Mouse (Mus musculus): ENCODE measurements around the gene Macf1. TPM values are rescaled to one million over a fixed set of nuclear protein-coding genes. Genes with fewer than 3 reads are reported as not detected.

Macf1 gene
- polyA plus RNA-seq, 1 experiment from 2014 or later: 82.9 TPM

DNA sequence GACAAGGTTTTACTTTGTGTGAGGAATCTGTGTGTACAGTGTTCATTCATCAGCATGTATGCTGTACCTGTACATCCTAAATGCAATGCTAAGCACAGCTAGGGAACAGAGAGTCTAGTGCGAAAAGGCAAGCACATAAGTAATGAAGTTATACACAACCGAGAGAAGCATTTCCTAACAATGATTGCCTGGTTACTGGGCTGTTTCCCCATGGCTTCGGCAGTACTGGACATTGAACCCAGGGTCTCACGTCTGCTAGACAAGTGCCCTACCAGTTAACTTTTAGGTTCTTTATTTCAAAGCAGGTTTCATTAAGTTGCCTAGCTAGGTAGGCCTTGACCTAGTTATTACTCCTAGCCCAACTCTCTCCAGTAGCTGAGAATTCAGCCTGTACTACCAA lies 36.5 kb downstream of the Macf1 start:
- Histone ChIP-seq H3K4me2 (ENCODE audit: low read length) (no peak overlapping the region), H3K27ac (ENCODE audit: low read length) (no peak overlapping the region), H3K4me3 (replicated peaks; ENCODE audit: low read length) (no peak overlapping the region), H3K27me3 (replicated peaks; ENCODE audit: control insufficient read depth, insufficient read depth, low read length) (no peaks in the 10 kb centered on the region), H3K4me1 (replicated peaks; ENCODE audit: control insufficient read depth, insufficient read depth, low read length) (peaks cover 3% of the 10 kb centered on the region), H3K9ac (replicated peaks; ENCODE audit: low read depth, low read length) (no peak overlapping the region), H3K9me3 (ENCODE audit: control insufficient read depth, low read length) (no peaks in the 10 kb centered on the region), H3K36me3 (ENCODE audit: control insufficient read depth, insufficient read depth) (no peaks in the 10 kb centered on the region)
- WGBS: 93% methylated on average over 4 of the region's 4 CpGs
- no peak for ATAC-seq

DNA sequence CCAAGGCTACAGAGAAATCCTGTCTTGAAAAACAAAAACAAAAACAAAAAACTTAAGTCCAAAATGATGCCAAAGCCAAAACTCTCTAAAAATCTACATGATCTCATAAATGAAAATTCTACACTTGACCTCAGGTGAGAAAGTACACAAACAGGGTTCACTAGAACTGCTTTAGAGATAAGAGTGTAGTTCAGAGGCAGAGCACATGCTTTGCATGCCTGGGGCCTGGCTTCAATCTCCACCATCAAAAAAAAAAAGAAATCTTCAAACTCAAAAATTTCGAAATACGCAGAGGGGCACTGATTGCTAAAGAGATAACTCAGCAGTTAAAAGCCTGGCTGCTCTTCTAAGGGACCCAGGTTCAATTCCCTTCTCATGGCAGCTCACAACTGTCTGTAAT lies 37.1 kb downstream of the Macf1 start:
- Histone ChIP-seq H3K9me3 (ENCODE audit: control insufficient read depth, low read length) (no peaks in the 10 kb centered on the region), H3K27ac (ENCODE audit: low read length) (no peak overlapping the region), H3K4me2 (ENCODE audit: low read length) (no peak overlapping the region), H3K36me3 (ENCODE audit: control insufficient read depth, insufficient read depth) (no peaks in the 10 kb centered on the region), H3K27me3 (replicated peaks; ENCODE audit: control insufficient read depth, insufficient read depth, low read length) (no peaks in the 10 kb centered on the region), H3K4me3 (replicated peaks; ENCODE audit: low read length) (no peak overlapping the region), H3K4me1 (replicated peaks; ENCODE audit: control insufficient read depth, insufficient read depth, low read length) (peaks cover 6% of the 10 kb centered on the region), H3K9ac (replicated peaks; ENCODE audit: low read depth, low read length) (no peak overlapping the region)
- 94% methylated on average over 2 of the region's 2 CpGs for WGBS
- ATAC-seq: no peak

DNA sequence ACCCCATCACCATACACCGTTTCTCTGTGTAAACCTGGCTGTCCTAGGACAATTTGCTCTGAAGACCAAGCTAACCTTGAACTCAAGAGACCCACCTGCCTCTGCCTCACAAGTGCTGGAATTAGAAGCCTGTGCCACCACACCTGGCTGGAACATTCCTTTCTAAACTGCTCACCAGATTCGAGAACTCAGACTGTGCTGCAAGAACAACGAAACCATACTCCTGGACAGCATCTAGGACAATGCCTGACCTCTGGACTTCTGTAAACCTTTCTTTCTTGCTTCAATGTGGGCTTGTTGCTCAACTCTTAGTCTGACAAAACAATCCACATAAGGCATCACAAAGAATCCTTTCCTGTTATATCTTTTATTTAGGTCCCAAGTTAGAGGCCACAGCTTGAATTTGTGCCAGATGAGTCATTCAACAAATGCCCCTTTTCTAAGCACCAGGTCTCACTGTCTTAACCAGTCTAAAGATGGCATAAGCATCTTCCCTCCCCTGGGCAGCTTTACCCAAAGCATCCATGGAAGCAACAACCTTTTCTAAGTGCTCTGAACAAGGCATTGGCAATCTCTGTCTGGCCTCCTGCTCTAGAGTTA lies 38.8 kb downstream of the Macf1 start:
- H3K9ac ChIP-seq (replicated peaks; ENCODE audit: low read depth, low read length): no peak overlapping the region
- H3K9me3 ChIP-seq (ENCODE audit: control insufficient read depth, low read length): no peaks in the 10 kb centered on the region
- H3K4me3 ChIP-seq (replicated peaks; ENCODE audit: low read length): no peak overlapping the region
- WGBS: 96% methylated on average over 3 of the region's 3 CpGs
- no peaks in the 10 kb centered on the region for H3K27me3 ChIP-seq (replicated peaks; ENCODE audit: control insufficient read depth, insufficient read depth, low read length)
- H3K4me2 ChIP-seq (ENCODE audit: low read length): no peak overlapping the region
- ATAC-seq: no peak
- no peak overlapping the region for H3K27ac ChIP-seq (ENCODE audit: low read length)
- peaks cover 6% of the 10 kb centered on the region for H3K4me1 ChIP-seq (replicated peaks; ENCODE audit: control insufficient read depth, insufficient read depth, low read length)
- no peaks in the 10 kb centered on the region for H3K36me3 ChIP-seq (ENCODE audit: control insufficient read depth, insufficient read depth)

DNA sequence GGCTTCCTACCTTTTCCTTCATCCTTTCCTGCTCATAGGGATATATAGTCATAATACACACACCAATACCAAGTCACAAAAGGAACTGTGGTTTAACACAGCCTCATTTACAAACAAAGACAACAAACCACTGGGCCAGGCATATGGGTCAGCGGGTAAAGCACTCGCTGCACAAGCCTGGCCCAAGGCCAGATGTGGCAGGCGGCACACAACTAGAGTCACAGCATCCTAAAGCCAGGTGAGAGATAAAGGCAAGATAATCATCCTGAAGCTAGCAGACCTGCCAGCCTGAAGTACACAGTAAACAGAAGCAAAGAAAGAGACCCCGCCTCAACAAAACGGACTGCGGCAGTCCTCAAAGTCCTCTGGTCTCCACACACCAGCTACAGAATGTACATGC lies 40.6 kb downstream of the Macf1 start:
- Histone ChIP-seq H3K9ac (replicated peaks; ENCODE audit: low read depth, low read length) (no peak overlapping the region), H3K27ac (ENCODE audit: low read length) (no peak overlapping the region), H3K4me1 (replicated peaks; ENCODE audit: control insufficient read depth, insufficient read depth, low read length) (peaks cover 6% of the 10 kb centered on the region), H3K4me2 (ENCODE audit: low read length) (no peak overlapping the region), H3K9me3 (ENCODE audit: control insufficient read depth, low read length) (no peaks in the 10 kb centered on the region), H3K27me3 (replicated peaks; ENCODE audit: control insufficient read depth, insufficient read depth, low read length) (no peaks in the 10 kb centered on the region), H3K36me3 (ENCODE audit: control insufficient read depth, insufficient read depth) (peaks cover 3% of the 10 kb centered on the region; the same call in 1 of the 2 replicates), H3K4me3 (replicated peaks; ENCODE audit: low read length) (no peak overlapping the region)
- no peak for ATAC-seq
- 76% methylated on average over 6 of the region's 6 CpGs for WGBS

- Histone ChIP-seq H3K4me1 (replicated peaks; ENCODE audit: control insufficient read depth, insufficient read depth, low read length) (peaks cover 6% of the 10 kb centered on the region), H3K4me2 (ENCODE audit: low read length) (no peak overlapping the region), H3K27me3 (replicated peaks; ENCODE audit: control insufficient read depth, insufficient read depth, low read length) (no peaks in the 10 kb centered on the region), H3K9ac (replicated peaks; ENCODE audit: low read depth, low read length) (no peak overlapping the region), H3K27ac (ENCODE audit: low read length) (no peak overlapping the region), H3K4me3 (replicated peaks; ENCODE audit: low read length) (no peak overlapping the region), H3K9me3 (ENCODE audit: control insufficient read depth, low read length) (no peaks in the 10 kb centered on the region), H3K36me3 (ENCODE audit: control insufficient read depth, insufficient read depth) (peaks cover 3% of the 10 kb centered on the region; the same call in 1 of the 2 replicates)
- no peak for ATAC-seq
- 62% methylated on average over 5 of the region's 5 CpGs for WGBS
Observed at GRCm38 (mm10) chr4:123642877-123643276, 41.3 kb downstream of the Macf1 start.

DNA sequence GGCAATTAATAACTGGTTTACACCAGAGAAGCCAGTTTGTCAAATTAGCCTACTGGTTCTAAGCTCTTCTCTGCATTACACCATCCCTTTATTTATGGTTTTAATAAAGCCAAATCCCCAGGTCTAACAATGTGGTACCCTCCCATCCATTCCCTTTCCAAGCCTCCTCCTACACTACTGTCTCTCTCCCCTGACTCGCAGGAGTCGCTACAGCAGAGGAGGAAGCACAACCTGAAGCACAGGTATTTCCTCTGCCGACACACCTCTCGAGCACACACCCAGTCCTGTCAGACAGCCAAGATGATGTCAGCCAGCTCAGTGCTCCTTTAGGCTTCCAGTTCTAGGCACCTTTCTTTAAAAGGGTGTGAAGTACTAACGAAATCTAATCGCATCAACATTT lies 47.0 kb downstream of the Macf1 start:
- Histone ChIP-seq H3K9me3 (ENCODE audit: control insufficient read depth, low read length) (no peaks in the 10 kb centered on the region), H3K4me1 (replicated peaks; ENCODE audit: control insufficient read depth, insufficient read depth, low read length) (0 out of 2 replicates have a peak, but pooled peaks cover 4% of the 10 kb centered on the region), H3K4me3 (replicated peaks; ENCODE audit: low read length) (no peak overlapping the region), H3K9ac (replicated peaks; ENCODE audit: low read depth, low read length) (no peak overlapping the region), H3K4me2 (ENCODE audit: low read length) (no peak overlapping the region), H3K27ac (ENCODE audit: low read length) (no peak overlapping the region), H3K27me3 (replicated peaks; ENCODE audit: control insufficient read depth, insufficient read depth, low read length) (no peaks in the 10 kb centered on the region), H3K36me3 (ENCODE audit: control insufficient read depth, insufficient read depth) (peaks cover 3% of the 10 kb centered on the region; the same call in 1 of the 2 replicates)
- 91% methylated on average over 6 of the region's 6 CpGs for WGBS
- ATAC-seq: no peak

GRCm38 (mm10) chr4:123635428-123635827 lies 48.7 kb downstream of the Macf1 start:
- H3K9ac ChIP-seq (replicated peaks; ENCODE audit: low read depth, low read length): no peak overlapping the region
- no peaks in the 10 kb centered on the region for H3K9me3 ChIP-seq (ENCODE audit: control insufficient read depth, low read length)
- H3K4me3 ChIP-seq (replicated peaks; ENCODE audit: low read length): no peak overlapping the region
- H3K27ac ChIP-seq (ENCODE audit: low read length): no peak overlapping the region
- ATAC-seq: no peak
- H3K4me2 ChIP-seq (ENCODE audit: low read length): no peak overlapping the region
- no peaks in the 10 kb centered on the region for H3K27me3 ChIP-seq (replicated peaks; ENCODE audit: control insufficient read depth, insufficient read depth, low read length)
- 7% methylated on average over 1 of the region's 1 CpGs for WGBS
- 0 out of 2 replicates have a peak, but pooled peaks cover 4% of the 10 kb centered on the region for H3K4me1 ChIP-seq (replicated peaks; ENCODE audit: control insufficient read depth, insufficient read depth, low read length)
- peaks cover 3% of the 10 kb centered on the region; the same call in 1 of the 2 replicates for H3K36me3 ChIP-seq (ENCODE audit: control insufficient read depth, insufficient read depth)

DNA sequence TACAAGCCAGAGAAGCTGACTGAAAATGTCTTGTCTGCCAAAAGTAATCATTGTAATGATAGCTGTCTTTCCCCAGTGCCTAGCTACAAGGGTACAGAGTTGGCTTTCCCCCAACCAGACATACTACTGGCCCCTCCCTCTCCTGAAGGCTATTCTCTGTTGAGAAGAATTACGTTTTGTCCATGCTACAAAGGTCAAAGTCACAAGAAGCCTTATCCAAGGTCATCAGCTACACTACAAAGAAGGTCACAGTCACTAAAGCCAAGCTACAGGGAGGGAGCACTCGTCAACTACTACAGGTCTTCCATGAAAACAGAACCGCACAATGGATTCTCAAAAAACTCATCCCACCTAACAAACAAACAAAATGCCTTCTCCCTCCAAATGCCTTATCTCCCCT lies 49.7 kb downstream of the Macf1 start:
- ATAC-seq: no peak
- H3K27me3 ChIP-seq (replicated peaks; ENCODE audit: control insufficient read depth, insufficient read depth, low read length): no peaks in the 10 kb centered on the region
- no peak overlapping the region for H3K4me2 ChIP-seq (ENCODE audit: low read length)
- peaks cover 3% of the 10 kb centered on the region; the same call in 1 of the 2 replicates for H3K36me3 ChIP-seq (ENCODE audit: control insufficient read depth, insufficient read depth)
- 0 out of 2 replicates have a peak, but pooled peaks cover 4% of the 10 kb centered on the region for H3K4me1 ChIP-seq (replicated peaks; ENCODE audit: control insufficient read depth, insufficient read depth, low read length)
- H3K9me3 ChIP-seq (ENCODE audit: control insufficient read depth, low read length): no peaks in the 10 kb centered on the region
- 79% methylated on average over 3 of the region's 3 CpGs for WGBS
- H3K27ac ChIP-seq (ENCODE audit: low read length): no peak overlapping the region
- H3K9ac ChIP-seq (replicated peaks; ENCODE audit: low read depth, low read length): no peak overlapping the region
- no peak overlapping the region for H3K4me3 ChIP-seq (replicated peaks; ENCODE audit: low read length)

GRCm38 (mm10) chr4:123633874-123634273 lies 50.3 kb downstream of the Macf1 start:
- Histone ChIP-seq H3K27me3 (replicated peaks; ENCODE audit: control insufficient read depth, insufficient read depth, low read length) (no peaks in the 10 kb centered on the region), H3K4me1 (replicated peaks; ENCODE audit: control insufficient read depth, insufficient read depth, low read length) (0 out of 2 replicates have a peak, but pooled peaks cover 4% of the 10 kb centered on the region), H3K27ac (ENCODE audit: low read length) (no peak overlapping the region), H3K4me2 (ENCODE audit: low read length) (no peak overlapping the region), H3K9me3 (ENCODE audit: control insufficient read depth, low read length) (no peaks in the 10 kb centered on the region), H3K4me3 (replicated peaks; ENCODE audit: low read length) (no peak overlapping the region), H3K36me3 (ENCODE audit: control insufficient read depth, insufficient read depth) (peaks cover 2% of the 10 kb centered on the region; the same call in 1 of the 2 replicates), H3K9ac (replicated peaks; ENCODE audit: low read depth, low read length) (no peak overlapping the region)
- ATAC-seq: no peak
- 84% methylated on average over 4 of the region's 4 CpGs for WGBS

DNA sequence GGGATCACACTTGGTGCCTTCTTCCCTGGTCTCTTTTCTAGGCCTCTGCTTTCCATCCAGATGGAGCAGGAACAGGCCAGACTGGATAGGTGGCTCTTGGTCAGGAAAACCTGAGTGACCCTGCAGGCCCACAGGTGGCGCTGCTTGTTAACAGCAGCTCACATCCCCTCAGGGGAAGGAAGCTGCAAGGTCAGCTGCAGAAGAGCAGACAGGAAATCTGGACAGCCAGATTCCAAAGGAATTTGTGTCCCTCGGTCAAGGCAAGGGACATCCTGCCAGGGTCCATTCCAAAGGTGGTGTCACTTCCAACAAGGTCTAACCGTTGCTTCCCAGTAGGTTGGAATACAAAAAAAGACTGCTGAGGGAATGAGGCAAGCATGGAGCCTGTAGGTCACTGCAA lies 50.8 kb downstream of the Macf1 start:
- ATAC-seq: no peak
- Histone ChIP-seq H3K4me3 (replicated peaks; ENCODE audit: low read length) (no peak overlapping the region), H3K4me2 (ENCODE audit: low read length) (no peak overlapping the region), H3K9me3 (ENCODE audit: control insufficient read depth, low read length) (no peaks in the 10 kb centered on the region), H3K27me3 (replicated peaks; ENCODE audit: control insufficient read depth, insufficient read depth, low read length) (no peaks in the 10 kb centered on the region), H3K9ac (replicated peaks; ENCODE audit: low read depth, low read length) (no peak overlapping the region), H3K4me1 (replicated peaks; ENCODE audit: control insufficient read depth, insufficient read depth, low read length) (0 out of 2 replicates have a peak, but pooled peaks cover 4% of the 10 kb centered on the region), H3K27ac (ENCODE audit: low read length) (no peak overlapping the region), H3K36me3 (ENCODE audit: control insufficient read depth, insufficient read depth) (no peaks in the 10 kb centered on the region)
- WGBS: 33% methylated on average over 3 of the region's 3 CpGs

Data from forebrain, embryonic 16.5 days (tissue).